Mouse (Mus musculus) midbrain, embryonic 13.5 days (tissue): ENCODE data around the gene Ddo. TPM values are rescaled to one million over a fixed set of nuclear protein-coding genes. Genes with fewer than 3 reads are reported as not detected.

Experiments
- ATAC-seq: fragments of 200-750 bp; cut with Nextera tagmentation; 2 replicates; pipeline ENCODE4 v1.8.0; 2017; ENCODE audit warnings: mild to moderate bottlenecking, moderate TSS enrichment, moderate library complexity
- H3K27ac ChIP-seq: fragments of 300-500 bp; sonication (generic); 2 replicates; pipeline ENCODE4 v1.5.1; 2015; ENCODE audit warnings: inconsistent platforms, mild to moderate bottlenecking, moderate library complexity
- H3K27me3 ChIP-seq: fragments of 300-500 bp; sonication (generic); 2 replicates; pipeline ENCODE4 v1.6.1; 2015; ENCODE audit warnings: mild to moderate bottlenecking, inconsistent platforms
- H3K36me3 ChIP-seq: fragments of 300-500 bp; sonication (generic); 2 replicates; pipeline ENCODE4 v1.6.1; 2015; ENCODE audit warnings: mild to moderate bottlenecking, inconsistent platforms
- H3K4me1 ChIP-seq: fragments of 300-500 bp; sonication (generic); replicated peaks from 2 replicates; pipeline ENCODE4 v1.6.1; 2015; ENCODE audit warnings: inconsistent platforms
- H3K4me2 ChIP-seq: fragments of 300-500 bp; sonication (generic); replicated peaks from 2 replicates; pipeline ENCODE4 v1.6.1; 2015; ENCODE audit warnings: moderate library complexity, mild to moderate bottlenecking, inconsistent platforms
- H3K4me3 ChIP-seq: fragments of 300-500 bp; sonication (generic); replicated peaks from 2 replicates; pipeline ENCODE4 v1.5.1; 2015; ENCODE audit warnings: mild to moderate bottlenecking, inconsistent platforms
- H3K9ac ChIP-seq: fragments of 300-500 bp; sonication (generic); replicated peaks from 2 replicates; pipeline ENCODE4 v1.6.1; 2015; ENCODE audit warnings: mild to moderate bottlenecking, inconsistent platforms
- H3K9me3 ChIP-seq: fragments of 300-500 bp; sonication (generic); 2 replicates; pipeline ENCODE4 v1.6.1; 2016; ENCODE audit warnings: mild to moderate bottlenecking, inconsistent platforms
- WGBS: fragments of 180-500 bp; shearing (Covaris S2); methylation state at CpG from one replicate; pipeline ENCODE4 v1.1.7; 2015; 5-methylcytosine and 5-hydroxymethylcytosine counted together
- polyA plus RNA-seq: library from polyadenylated mRNA; unstranded; fragments of >200 nt; fragmentation: Nextera tagmentation; extraction: Ambion mirVana; gene quantifications from 2 replicates; pipeline ENCODE4 v1.2.1, GENCODE M21; 2015

The Ddo gene
- 0.19 and 0.70 TPM in 2 replicates for polyA plus RNA-seq

GRCm38 (mm10) chr10:40629656-40630311 lies at the start of gene Ddo:
Gene Ddo (plus strand): TSS chr10:40630011.
- no peak within 1 kb of the TSS for H3K4me3 ChIP-seq
- no peak within 1 kb of the TSS for H3K4me2 ChIP-seq
- no peak; the same call in 1 of the 2 replicates for ATAC-seq
- no peak within 1 kb of the TSS; the same call in 1 of the 2 replicates for H3K27ac ChIP-seq
- H3K36me3 ChIP-seq = no peaks in the 10 kb centered on the region
- no peaks in the 10 kb centered on the region for H3K9me3 ChIP-seq
- peaks cover 6% of the 10 kb centered on the region; the same call in 1 of the 2 replicates for H3K4me1 ChIP-seq
- no peaks in the 10 kb centered on the region for H3K27me3 ChIP-seq
- WGBS = 78% methylated on average over 8 of the region's 8 CpGs
- H3K9ac ChIP-seq = no peak within 1 kb of the TSS

GRCm38 (mm10) chr10:40583584-40584255 lies 46.1 kb upstream of the Ddo start:
- ATAC-seq = no peak
- WGBS = 81% methylated on average over 8 of the region's 8 CpGs
- H3K9me3 ChIP-seq = no peaks in the 10 kb centered on the region
- H3K9ac ChIP-seq = no peak overlapping the region
- no peaks in the 10 kb centered on the region for H3K4me1 ChIP-seq
- H3K27ac ChIP-seq = no peak overlapping the region
- H3K27me3 ChIP-seq = no peaks in the 10 kb centered on the region
- no peak overlapping the region for H3K4me2 ChIP-seq
- H3K36me3 ChIP-seq = no peaks in the 10 kb centered on the region
- H3K4me3 ChIP-seq = no peak overlapping the region

GRCm38 (mm10) chr10:40592186-40592585 lies 37.6 kb upstream of the Ddo start:
- H3K9me3 ChIP-seq = no peaks in the 10 kb centered on the region
- H3K27ac ChIP-seq = no peak overlapping the region
- H3K27me3 ChIP-seq = no peaks in the 10 kb centered on the region
- no peak overlapping the region for H3K9ac ChIP-seq
- no peak for ATAC-seq
- H3K36me3 ChIP-seq = no peaks in the 10 kb centered on the region
- no peaks in the 10 kb centered on the region for H3K4me1 ChIP-seq
- 73% methylated on average over 7 of the region's 7 CpGs for whole genome bisulfite sequencing
- H3K4me3 ChIP-seq = no peak overlapping the region
- H3K4me2 ChIP-seq = no peak overlapping the region

GRCm38 (mm10) chr10:40597177-40597576 lies 32.6 kb upstream of the Ddo start:
- no peaks in the 10 kb centered on the region for H3K9me3 ChIP-seq
- WGBS = 96% methylated on average over 3 of the region's 3 CpGs
- ATAC-seq = no peak

GRCm38 (mm10) chr10:40604706-40605394 lies 25.0 kb upstream of the Ddo start:
- WGBS = 56% methylated on average over 6 of the region's 6 CpGs
- H3K9ac ChIP-seq = no peak overlapping the region
- H3K27ac ChIP-seq = no peak overlapping the region
- no peak overlapping the region for H3K4me2 ChIP-seq
- H3K4me1 ChIP-seq = 0 out of 2 replicates have a peak, but pooled peaks cover 3% of the 10 kb centered on the region
- no peak overlapping the region for H3K4me3 ChIP-seq
- H3K36me3 ChIP-seq = no peaks in the 10 kb centered on the region
- H3K9me3 ChIP-seq = peaks cover 15% of the 10 kb centered on the region
- peak; percentile 20; the same call in 1 of the 2 replicates for ATAC-seq
- H3K27me3 ChIP-seq = no peaks in the 10 kb centered on the region

More at GRCm38 (mm10) chr10:40597177-40597576, 32.6 kb upstream of the Ddo start:
- H3K27me3 ChIP-seq = no peaks in the 10 kb centered on the region
- no peak overlapping the region for H3K27ac ChIP-seq
- no peaks in the 10 kb centered on the region for H3K36me3 ChIP-seq
- H3K4me3 ChIP-seq = no peak overlapping the region
- H3K4me2 ChIP-seq = no peak overlapping the region
- H3K9ac ChIP-seq = no peak overlapping the region
- no peaks in the 10 kb centered on the region for H3K4me1 ChIP-seq

- Histone ChIP-seq H3K27ac (no peak overlapping the region), H3K27me3 (no peaks in the 10 kb centered on the region), H3K4me3 (no peak overlapping the region), H3K9ac (no peak overlapping the region), H3K9me3 (no peaks in the 10 kb centered on the region), H3K4me2 (no peak overlapping the region), H3K36me3 (no peaks in the 10 kb centered on the region), H3K4me1 (no peaks in the 10 kb centered on the region)
- ATAC-seq = no peak
Measured at GRCm38 (mm10) chr10:40617973-40618372, 11.8 kb upstream of the Ddo start.

- Histone ChIP-seq H3K4me2 (no peak overlapping the region), H3K27ac (no peak overlapping the region), H3K36me3 (no peaks in the 10 kb centered on the region), H3K4me3 (no peak overlapping the region), H3K9me3 (no peaks in the 10 kb centered on the region), H3K4me1 (no peaks in the 10 kb centered on the region), H3K27me3 (no peaks in the 10 kb centered on the region), H3K9ac (no peak overlapping the region)
- 90% methylated on average over 1 of the region's 1 CpGs for WGBS
- no peak for ATAC-seq
Measured at GRCm38 (mm10) chr10:40619760-40620159, 10.1 kb upstream of the Ddo start.

GRCm38 (mm10) chr10:40629140-40629539 lies 671 bp upstream of the Ddo start:
- Histone ChIP-seq H3K27ac (no peak overlapping the region), H3K27me3 (no peaks in the 10 kb centered on the region), H3K4me1 (peaks cover 6% of the 10 kb centered on the region; the same call in 1 of the 2 replicates), H3K4me3 (no peak overlapping the region), H3K9me3 (no peaks in the 10 kb centered on the region), H3K4me2 (no peak overlapping the region), H3K36me3 (no peaks in the 10 kb centered on the region), H3K9ac (no peak overlapping the region)
- no peak for ATAC-seq
- 73% methylated on average over 7 of the region's 7 CpGs for WGBS

GRCm38 (mm10) chr10:40630457-40630856 lies 646 bp downstream of the Ddo start:
- Histone ChIP-seq H3K9me3 (no peaks in the 10 kb centered on the region), H3K9ac (no peak overlapping the region), H3K4me1 (peaks cover 6% of the 10 kb centered on the region; the same call in 1 of the 2 replicates), H3K4me3 (no peak overlapping the region), H3K27me3 (no peaks in the 10 kb centered on the region), H3K27ac (no peak overlapping the region; the same call in 1 of the 2 replicates), H3K4me2 (no peak overlapping the region), H3K36me3 (no peaks in the 10 kb centered on the region)
- 85% methylated on average over 5 of the region's 5 CpGs for WGBS
- ATAC-seq = no peak

GRCm38 (mm10) chr10:40630961-40631360 lies 1.1 kb downstream of the Ddo start:
- Histone ChIP-seq H3K4me2 (no peak overlapping the region), H3K4me1 (peaks cover 6% of the 10 kb centered on the region; the same call in 1 of the 2 replicates), H3K9me3 (no peaks in the 10 kb centered on the region), H3K36me3 (no peaks in the 10 kb centered on the region), H3K9ac (no peak overlapping the region), H3K4me3 (no peak overlapping the region), H3K27ac (no peak overlapping the region), H3K27me3 (no peaks in the 10 kb centered on the region)
- WGBS = 84% methylated on average over 9 of the region's 9 CpGs
- no peak for ATAC-seq

- Histone ChIP-seq H3K4me1 (peaks cover 6% of the 10 kb centered on the region; the same call in 1 of the 2 replicates), H3K27me3 (no peaks in the 10 kb centered on the region), H3K9me3 (no peaks in the 10 kb centered on the region), H3K36me3 (no peaks in the 10 kb centered on the region), H3K27ac (no peak overlapping the region), H3K4me3 (no peak overlapping the region), H3K9ac (no peak overlapping the region), H3K4me2 (no peak overlapping the region)
- ATAC-seq = no peak
- 68% methylated on average over 3 of the region's 3 CpGs for WGBS
Measured at GRCm38 (mm10) chr10:40632087-40632486, 2.3 kb downstream of the Ddo start.

- Histone ChIP-seq H3K4me3 (no peak overlapping the region), H3K4me2 (no peak overlapping the region), H3K27me3 (0 out of 2 replicates have a peak, but pooled peaks cover 6% of the 10 kb centered on the region), H3K27ac (no peak overlapping the region), H3K36me3 (no peaks in the 10 kb centered on the region), H3K9me3 (no peaks in the 10 kb centered on the region), H3K4me1 (peaks cover 15% of the 10 kb centered on the region), H3K9ac (no peak overlapping the region)
- WGBS = 75% methylated on average over 10 of the region's 10 CpGs
- no peak for ATAC-seq
Measured at GRCm38 (mm10) chr10:40637331-40637730, 7.5 kb downstream of the Ddo start.
